Comparison of ENCODE assay signal across 7 mouse cellular contexts in genomic region chr4:59286351-59286750, GRCm38 (mm10).
DNase-seq lines count a peak whose midpoint lies in the region; ATAC-seq and TF ChIP-seq lines count a peak whose summit lies in the region.
"Not testable (repeated sequence)": the region's sequence is repeated elsewhere in the genome, so short reads cannot be mapped to it uniquely, and the experiment has no call there.

No protein-coding gene starts in this region.

- not testable (repeated sequence) for H3K4me1 ChIP-seq in lung, embryonic 14.5 days (ENCODE audit: insufficient read depth)

- TF ChIP-seq CTCF in lung, embryonic 14.5 days (IDR thresholded peaks at IDR 0.05; ENCODE audit: low read depth), result not testable (repeated sequence)

- H3K27ac ChIP-seq in lung, embryonic 14.5 days (ENCODE audit: low read depth), result not testable (repeated sequence)

- ATAC-seq in lung, embryonic 14.5 days (ENCODE audit: insufficient read depth), result not testable (repeated sequence)

- H3K36me3 ChIP-seq in lung, embryonic 14.5 days (ENCODE audit: insufficient read depth), result not testable (repeated sequence)

- DNase-seq in cerebellum, postnatal 10 days, result peak; percentile 45 to 53
- peak; percentile 70 for DNase-seq in heart, adult 11 months
- peak; percentile 40 for DNase-seq in left cerebral cortex, postnatal 4 days
- peak; percentile 76 for DNase-seq in lung, embryonic 14.5 days
- peak; percentile 26 for DNase-seq in lung, postnatal 14 days
- DNase-seq in right cerebral cortex, postnatal 4 days, result peak; percentile 19
- peak; percentile 62 for DNase-seq in testis, postnatal 10 days (ENCODE audit: low spot score)

- intact Hi-C loops in left cerebral cortex, postnatal 4 days (cut with DNase I), result not testable (repeated sequence)

- H3K4me3 ChIP-seq in lung, embryonic 14.5 days (ENCODE audit: low read depth, low read length), result not testable (repeated sequence)

- H3K9me3 ChIP-seq in lung, embryonic 14.5 days (ENCODE audit: low read depth, low read length), result not testable (repeated sequence)

- H3K9ac ChIP-seq in lung, embryonic 14.5 days, result not testable (repeated sequence)

- H3K4me2 ChIP-seq in lung, embryonic 14.5 days, result not testable (repeated sequence)

- not testable (repeated sequence) for H3K27me3 ChIP-seq in lung, embryonic 14.5 days (ENCODE audit: insufficient read depth, low read length)

- 44% methylated on average over 6 of the region's 6 CpGs for WGBS in lung, embryonic 14.5 days

Comparison
In these comparisons a context has a peak if more than half of its experiments do, and no peak if none do; other contexts are left out.
1. DNase-seq: peak in every context shown above with its lines; median percentile 76 in lung, embryonic 14.5 days; 70 in heart, adult 11 months; 62 in testis, postnatal 10 days; 49 in cerebellum, postnatal 10 days; 40 in left cerebral cortex, postnatal 4 days; 26 in lung, postnatal 14 days; 19 in right cerebral cortex, postnatal 4 days.